Mouse (Mus musculus) mouse embryonic stem cell (cell line): ENCODE data around the gene Bpifa6.
"Not testable (repeated sequence)": the region's sequence is repeated elsewhere in the genome, so short reads cannot be mapped to it uniquely, and the experiment has no call there.

Experiments used
- in situ Hi-C, 2 experiments: fragments of 300-500 bp; cut with MboI; formaldehyde crosslinking; loops; 1 replicate in 1 of 2; 3 replicates in 1 of 2; pipeline ENCODE4 v1.14.3; 2019 to 2020; ENCODE audit warnings: low sequenced_read_pairs in 2 of 2, low pct_unique_long_range_greater_than_20kb in 1 of 2, mixed read lengths in 1 of 2; ENCODE audit not compliant: unreplicated experiment in 1 of 2

Gene Bpifa6

DNA sequence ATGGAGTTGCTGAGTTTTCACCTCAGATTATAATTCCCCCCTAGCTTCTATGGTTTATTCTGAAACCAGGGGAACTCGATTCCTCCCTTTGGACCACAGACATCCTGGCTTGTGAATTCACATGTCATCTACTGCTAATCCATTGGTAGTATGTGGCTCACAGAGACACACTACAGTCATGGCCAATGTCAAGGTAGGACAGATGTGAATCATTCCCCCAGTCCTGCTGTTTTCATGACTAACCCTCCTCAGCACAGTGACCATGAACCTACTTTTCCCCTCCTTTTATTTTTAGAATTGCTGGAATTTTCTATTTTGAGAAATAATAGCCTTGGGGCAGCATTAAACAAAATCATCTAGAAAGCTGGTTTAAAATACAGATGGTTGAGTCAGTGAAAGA is 32.6 kb downstream of the Bpifa6 start:
- in situ Hi-C loops = no loop called here

- in situ Hi-C loops = no loop called here
Measured at GRCm38 (mm10) chr2:154007965-154008364, 33.2 kb downstream of the Bpifa6 start, which contains the start of gene Bpifa2. Gene Bpifa2, plus strand, starts transcription at chr2:154008265.

GRCm38 (mm10) chr2:154017990-154018389 is 43.2 kb downstream of the Bpifa6 start:
- in situ Hi-C loops = no loop called here

DNA sequence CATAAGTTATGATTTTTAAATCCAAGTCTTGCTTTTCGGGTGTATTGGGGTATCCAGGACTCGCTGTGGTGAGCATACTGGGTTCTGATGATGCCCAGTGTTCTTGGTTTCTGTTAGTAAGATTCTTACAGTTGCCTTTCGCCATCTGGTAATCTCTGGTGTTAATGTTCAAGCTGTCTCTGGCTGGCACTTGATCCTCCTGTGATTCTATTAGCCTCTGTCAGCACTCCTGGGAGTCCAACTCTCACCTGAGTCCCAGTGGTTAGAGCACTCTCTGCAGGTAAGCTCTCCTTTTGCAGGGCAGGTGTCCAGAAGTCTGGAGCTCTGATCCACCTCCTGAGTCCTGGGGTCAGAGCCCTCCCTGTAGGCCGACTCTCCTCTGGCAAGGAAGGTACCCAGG is 49.9 kb downstream of the Bpifa6 start:
- in situ Hi-C loops = not testable (repeated sequence)

GRCm38 (mm10) chr2:154038932-154039331 is 64.2 kb downstream of the Bpifa6 start:
- in situ Hi-C loops = no loop called here

DNA sequence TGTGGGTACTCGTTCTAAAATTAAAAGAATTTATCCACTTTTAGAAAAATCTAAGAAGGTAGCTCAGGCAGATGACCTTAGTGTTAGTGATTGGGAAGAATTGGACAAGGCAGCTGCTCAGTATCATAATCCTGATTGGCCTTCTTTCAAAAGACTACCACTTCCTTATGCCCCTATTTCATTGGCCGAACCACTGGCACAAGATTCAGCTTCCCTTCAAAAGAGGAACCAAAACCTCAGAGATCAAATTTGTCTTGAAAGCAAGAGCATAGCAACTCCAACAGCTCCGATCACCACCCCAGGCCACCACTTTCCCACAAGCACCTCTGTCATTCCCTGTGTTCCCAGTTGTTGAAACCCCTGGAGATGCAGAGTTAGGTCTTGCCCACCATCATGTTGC is 70.0 kb downstream of the Bpifa6 start:
- in situ Hi-C loops = no loop called here
